Mouse (Mus musculus): ENCODE data around the gene Nav3.

Nav3 gene

GRCm38 (mm10) chr10:109904841-109905240 is 551.2 kb downstream of the Nav3 start:
- no peak for DNase-seq

DNA sequence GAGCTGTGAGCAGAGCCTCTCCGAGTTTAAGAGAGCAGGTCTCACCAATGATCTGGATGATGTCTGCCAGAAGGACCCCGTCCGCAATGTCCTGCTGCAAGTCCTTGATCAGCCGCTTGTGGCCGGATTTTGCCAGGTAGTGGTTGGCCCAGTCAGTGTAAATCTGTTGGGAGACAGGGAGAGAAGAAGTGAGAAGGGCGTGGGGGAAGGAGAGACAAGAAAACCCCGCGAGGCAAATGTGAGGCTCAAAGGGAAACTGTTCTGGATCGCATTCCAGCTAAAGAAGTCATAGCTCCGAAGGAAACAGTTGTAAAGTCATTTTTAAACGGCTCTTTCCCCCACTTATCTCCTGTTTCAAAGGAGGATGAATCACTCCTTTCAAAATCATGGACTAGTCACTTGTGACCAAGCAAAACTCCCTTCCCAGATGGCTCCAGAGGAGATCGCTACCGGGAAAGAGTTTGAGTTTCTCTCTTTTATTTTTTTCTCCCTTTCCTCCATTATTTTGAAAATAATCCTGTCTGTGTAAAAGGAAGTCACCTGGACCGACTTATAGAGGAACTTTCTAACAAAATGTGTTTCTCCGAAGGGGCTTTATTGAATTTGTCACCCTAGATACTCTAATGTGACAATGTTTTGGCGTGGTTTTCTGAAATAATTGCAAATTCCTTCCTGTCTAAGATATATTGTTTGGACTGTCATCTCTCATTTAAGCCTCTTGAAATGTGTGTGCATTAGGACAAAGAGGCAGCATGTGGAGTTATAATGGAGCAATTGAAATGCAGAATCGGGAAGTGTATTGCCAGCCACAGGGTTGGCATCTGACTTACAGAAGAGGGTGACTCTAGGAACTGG is 552.1 kb downstream of the Nav3 start:
- peak; percentile 18 for DNase-seq

DNA sequence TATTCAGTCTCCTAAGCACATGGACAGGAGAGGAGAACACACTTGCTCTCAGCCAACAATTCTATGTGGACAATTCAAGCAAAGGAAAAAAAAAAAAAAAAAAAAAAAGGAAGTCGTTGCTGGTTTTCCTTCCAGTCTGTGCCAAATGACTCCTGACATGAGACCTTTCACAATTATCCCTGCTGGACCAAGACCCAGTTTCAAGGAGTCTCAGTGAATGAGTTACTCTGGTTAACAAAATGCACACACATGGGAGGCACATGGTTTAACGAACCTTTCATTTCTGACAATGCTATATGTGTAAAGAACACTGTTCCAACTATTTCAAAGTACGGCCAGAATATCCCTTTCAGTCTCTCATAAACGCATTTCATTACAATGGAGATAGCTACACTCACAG is 552.8 kb downstream of the Nav3 start:
- no peak for DNase-seq

DNA sequence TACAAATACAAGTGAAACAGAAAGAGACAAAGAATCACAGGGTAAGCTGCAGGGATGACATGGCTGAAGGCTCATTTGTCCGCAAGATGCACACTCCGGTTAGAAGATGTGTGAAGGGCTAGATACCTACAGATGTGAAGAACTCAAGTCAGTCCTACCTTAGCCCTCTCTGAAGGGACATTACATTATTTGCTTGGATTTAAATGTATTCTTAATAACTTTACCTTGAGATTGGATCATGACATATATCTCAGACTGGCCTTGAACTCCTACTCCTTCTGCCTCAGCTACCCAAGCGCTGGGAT is 566.9 kb downstream of the Nav3 start:
- no peak for DNase-seq

DNA sequence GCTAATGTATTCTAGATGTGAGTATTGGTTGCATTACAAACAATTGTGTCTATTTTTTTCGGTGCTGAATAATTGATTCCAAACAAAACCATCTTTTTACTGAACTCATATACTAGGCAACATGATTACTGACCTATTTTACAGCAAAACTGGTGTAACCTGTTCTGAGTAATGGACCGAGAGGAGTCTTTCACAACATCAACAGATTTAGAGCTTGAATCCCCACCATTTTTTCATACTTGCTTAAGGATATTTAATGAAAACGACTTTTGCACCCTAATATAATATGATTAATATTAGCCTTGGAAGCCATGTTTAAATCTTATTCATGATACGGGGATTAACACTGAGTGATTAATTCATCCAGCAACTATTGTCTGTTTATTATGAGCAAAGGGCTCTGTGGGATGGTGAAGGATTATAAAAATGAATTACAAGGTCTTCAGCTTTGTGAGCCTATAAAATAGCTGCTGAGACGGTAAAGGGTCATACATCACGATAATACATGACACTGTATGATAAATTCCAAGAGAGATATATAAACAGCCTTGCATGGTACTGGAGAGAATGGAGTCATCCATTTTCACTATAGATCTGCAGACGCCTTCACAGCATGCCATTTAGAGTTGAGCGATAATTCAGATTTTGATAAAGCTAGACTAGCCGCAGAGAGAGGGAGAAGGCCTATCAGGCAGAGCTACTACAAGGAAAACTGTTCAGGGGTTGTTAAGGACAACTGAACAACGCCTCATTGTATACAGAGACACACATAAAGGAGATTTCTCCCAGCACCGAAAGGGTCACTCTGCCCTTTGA is 567.4 kb downstream of the Nav3 start:
- DNase-seq: no peak

DNA sequence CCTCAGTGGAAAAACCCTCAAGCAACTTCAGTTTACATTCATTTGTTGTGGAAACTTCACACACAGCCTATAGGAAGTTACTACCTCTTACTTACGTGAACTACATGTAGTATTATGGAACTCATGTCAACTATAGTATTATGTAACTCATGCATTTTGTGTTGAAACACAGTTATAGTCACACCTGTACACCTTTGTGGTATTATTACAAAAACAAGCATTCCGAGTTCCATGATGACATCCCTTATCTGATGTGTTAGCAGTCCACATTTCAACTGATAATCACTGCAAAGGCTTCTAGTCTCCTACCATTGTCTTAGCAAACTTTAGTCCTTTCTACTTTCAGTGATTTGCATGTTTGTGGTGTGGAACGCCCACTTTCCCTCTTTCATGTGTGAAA is 568.8 kb downstream of the Nav3 start:
- DNase-seq: no peak

GRCm38 (mm10) chr10:109876107-109876506 is 579.9 kb downstream of the Nav3 start:
- no peak for DNase-seq

DNA sequence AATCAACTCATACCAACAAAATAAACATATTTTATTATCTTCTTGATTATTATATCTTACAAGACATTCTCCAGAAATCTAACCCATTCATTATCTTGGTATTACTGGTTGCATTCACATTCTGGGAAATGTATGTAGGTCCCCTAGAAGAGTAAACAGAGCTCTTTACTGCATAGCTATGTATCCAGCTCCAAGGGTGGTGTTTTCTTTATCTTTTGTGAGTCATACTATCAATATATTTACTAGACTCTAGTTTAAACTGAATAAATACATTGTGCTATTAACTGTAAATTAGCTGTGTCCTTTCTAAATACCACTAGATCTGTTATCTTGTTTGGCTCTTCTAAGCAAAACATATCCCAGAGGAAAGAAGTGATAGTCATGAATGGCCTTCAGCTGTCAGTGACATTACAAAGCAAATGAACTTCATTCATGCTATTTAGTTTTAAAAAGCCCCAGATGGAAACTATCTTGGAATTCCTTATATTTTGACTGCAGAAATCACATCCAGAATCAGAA is 580.6 kb downstream of the Nav3 start:
- DNase-seq: no peak

GRCm38 (mm10) chr10:109874652-109875311 is 581.2 kb downstream of the Nav3 start:
- no peak for DNase-seq

GRCm38 (mm10) chr10:109866063-109866462 is 589.9 kb downstream of the Nav3 start:
- DNase-seq: no peak

DNA sequence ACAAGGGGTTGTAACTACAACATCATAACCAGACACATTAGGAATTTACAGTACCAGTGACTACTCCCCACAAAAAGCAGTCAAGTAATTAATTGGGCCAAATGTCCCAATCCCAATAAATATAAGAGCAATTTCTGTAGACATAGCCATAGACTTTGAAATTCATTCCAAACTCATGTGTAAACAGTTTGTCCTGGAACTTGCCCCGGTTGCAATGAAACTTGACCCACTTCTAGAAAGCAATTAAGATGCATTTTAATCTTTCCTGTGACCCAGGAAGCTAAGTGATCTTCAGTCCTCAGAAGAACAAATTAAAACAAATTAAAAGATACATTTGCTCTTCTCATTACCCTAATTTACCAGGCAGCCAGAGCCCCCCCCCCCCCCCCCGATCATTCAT is 590.6 kb downstream of the Nav3 start:
- no peak for DNase-seq

DNA sequence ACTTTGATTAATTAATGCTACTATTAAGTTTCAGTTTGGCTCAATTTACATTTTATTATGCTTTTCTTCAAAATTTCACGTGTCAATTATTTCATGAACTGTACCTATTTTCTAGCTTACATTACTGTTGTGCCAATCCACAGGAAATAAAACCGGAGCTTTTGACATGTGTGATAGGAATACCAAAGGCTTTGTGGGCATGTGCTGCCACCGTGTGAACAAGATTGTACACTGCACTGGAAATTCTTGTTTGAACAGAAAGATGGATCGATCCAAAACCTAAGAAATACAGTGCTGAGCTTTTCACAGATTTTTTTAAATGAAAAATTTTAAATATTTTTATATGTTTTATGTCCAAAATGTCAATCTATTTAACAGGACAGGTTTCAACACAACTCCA is 591.3 kb downstream of the Nav3 start:
- peak; percentile 32 for DNase-seq

GRCm38 (mm10) chr10:109861275-109861674 is 594.7 kb downstream of the Nav3 start:
- no peak for DNase-seq

GRCm38 (mm10) chr10:109858568-109858967 is 597.4 kb downstream of the Nav3 start:
- DNase-seq: no peak

- DNase-seq: no peak
Observed at GRCm38 (mm10) chr10:109852392-109852791, 603.6 kb downstream of the Nav3 start.

DNA sequence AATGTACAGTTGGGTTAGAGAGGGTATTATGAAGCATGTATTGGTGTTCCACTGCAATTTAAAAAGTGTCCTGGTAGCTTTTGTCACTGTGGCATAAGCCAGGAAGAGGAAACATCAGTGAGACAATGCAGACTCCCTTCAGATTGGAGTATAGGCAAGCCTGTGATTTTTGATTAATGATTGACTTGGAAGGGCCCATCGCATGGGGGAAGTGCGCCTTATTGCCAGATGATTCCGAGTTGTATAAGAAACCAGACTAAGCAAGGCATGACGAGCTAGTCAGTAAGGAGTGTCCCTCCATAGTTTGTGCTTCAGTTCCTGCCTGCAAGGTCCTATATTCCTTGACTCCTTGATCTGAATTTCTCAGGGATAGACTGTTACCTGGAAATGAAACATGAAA is 608.4 kb downstream of the Nav3 start:
- no peak for DNase-seq

DNA sequence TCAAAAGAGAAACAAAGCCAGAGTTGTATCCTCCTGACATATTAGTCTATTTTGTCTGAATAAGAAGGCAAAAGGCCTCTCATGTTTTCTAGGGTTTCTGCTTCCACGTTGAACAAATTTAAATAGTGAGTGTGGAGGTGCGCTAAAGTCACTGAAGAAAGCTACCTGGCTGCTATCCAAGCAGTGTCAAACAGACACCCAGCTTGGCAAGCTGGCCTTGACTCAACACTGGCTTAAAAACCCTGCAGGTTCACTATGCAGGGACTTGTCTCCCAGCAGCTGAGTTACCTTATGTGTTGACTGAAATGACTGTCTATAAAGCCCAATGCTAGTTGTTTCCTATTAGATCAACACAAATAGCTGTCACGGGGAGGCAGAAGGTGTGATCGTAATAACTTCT is 612.3 kb downstream of the Nav3 start:
- no peak for DNase-seq

GRCm38 (mm10) chr10:109832768-109833291 is 623.2 kb downstream of the Nav3 start:
- DNase-seq: peak; percentile 54

DNA sequence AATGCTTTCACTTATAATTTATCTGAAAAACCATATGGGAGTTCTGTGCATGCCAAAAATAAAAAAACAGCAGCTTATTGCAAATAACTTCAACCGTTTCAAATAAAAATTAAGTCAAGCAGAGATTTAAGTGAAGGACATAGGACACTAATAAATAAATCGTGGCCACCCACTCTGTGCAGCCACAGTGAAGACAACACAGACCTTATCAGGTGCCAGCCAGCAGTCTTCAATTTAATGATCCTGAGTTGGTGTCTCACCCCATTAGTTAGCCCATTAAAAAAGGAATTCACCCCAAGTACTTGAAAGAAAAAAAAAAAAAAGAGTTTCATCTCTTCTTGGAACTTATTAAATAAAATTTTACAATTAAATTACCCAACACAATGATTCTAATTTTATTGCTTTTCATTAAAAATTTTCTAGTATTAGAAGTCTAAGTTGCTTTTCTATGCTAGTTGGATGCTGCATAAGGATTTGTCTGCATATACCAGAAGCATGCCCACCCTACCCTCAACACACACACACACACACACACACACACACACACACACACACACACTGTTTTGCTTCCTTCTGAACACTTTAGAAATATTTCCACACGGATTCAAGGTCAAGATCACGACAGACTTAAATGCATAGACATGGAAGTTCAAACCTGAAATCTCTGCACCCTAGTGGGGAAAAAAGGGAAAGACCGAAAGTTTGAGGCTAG is 649.1 kb downstream of the Nav3 start:
- no peak for DNase-seq

GRCm38 (mm10) chr10:109803441-109803840 is 652.6 kb downstream of the Nav3 start:
- no peak for DNase-seq

GRCm38 (mm10) chr10:109802236-109802635 is 653.8 kb downstream of the Nav3 start:
- DNase-seq: no peak

DNA sequence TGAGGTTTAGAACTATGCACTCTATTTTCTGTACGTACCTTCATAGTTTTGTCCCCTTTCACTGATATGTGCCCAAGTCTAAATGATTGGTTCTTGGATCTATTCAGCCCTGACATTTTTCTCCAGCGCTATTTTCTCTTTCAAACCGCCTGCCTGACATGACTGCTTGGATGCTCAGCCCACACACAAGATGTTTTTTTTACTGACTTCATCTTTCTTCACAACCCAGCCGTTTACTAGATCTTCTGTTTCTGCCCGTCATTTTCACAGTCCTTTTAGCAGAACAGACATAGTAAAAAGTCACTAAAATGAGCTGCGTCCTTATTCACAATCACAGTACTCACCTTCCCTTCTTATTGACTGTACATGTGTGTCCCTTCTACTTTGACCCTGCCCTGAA is 656.8 kb downstream of the Nav3 start:
- DNase-seq: no peak

GRCm38 (mm10) chr10:109796981-109797380 is 659.0 kb downstream of the Nav3 start:
- DNase-seq: no peak
